Mouse (Mus musculus) testis, postnatal 14 days (tissue): Measurements from ENCODE around the gene Tmprss12.
A peak's percentile ranks its signal among the peaks of the same experiment; 100 is the strongest.
"Not testable (repeated sequence)": the region's sequence is repeated elsewhere in the genome, so short reads cannot be mapped to it uniquely, and the experiment has no call there.

Source experiments
- DNase-seq: peaks from one replicate; pipeline ENCODE4 v3.0.0; 2021; ENCODE audit warnings: low spot score

Gene Tmprss12

GRCm38 (mm10) chr15:100280626-100281025 lies at the start of gene Tmprss12:
Gene Tmprss12 (plus strand): TSS chr15:100280837.
- peak; percentile 84 for DNase-seq

GRCm38 (mm10) chr15:100231616-100232525 lies 48.8 kb upstream of the Tmprss12 start:
- no peak for DNase-seq

DNA sequence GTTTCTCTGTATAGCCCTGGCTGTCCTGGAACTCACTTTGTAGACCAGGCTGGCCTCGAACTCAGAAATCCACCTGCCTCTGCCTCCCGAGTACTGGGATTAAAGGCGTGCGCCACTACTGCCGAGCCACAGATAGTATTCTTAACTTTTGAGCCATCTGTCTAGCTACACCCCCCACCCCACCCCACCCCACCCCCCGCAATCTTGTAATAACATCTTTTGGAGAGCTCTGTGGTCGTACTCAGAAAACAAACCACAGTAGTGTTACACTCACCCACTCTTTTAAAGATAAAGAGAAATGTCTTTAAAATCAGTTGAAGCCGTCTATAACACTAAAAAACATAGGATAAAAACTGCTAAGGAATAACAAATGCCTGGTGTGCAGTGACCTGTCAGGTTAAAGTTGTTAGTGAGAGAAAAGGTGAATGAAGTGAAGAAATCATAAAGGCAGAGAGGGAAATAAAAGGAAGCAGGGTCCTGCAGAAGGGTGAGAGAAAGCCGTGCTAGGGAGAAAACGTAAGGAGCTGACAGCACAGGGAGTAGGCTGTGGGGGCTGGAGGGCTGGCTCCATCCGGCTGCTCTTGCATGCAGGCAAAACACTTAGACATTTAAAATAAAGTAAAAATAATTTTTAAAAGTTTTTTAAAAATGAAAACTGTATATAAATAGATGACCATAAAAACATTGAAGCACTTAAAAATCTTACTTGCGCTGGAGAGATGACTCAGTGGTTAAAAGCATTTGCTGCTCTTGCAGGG lies 45.2 kb upstream of the Tmprss12 start:
- no peak for DNase-seq

- no peak for DNase-seq
Observed at GRCm38 (mm10) chr15:100236952-100237351, 43.7 kb upstream of the Tmprss12 start.

DNA sequence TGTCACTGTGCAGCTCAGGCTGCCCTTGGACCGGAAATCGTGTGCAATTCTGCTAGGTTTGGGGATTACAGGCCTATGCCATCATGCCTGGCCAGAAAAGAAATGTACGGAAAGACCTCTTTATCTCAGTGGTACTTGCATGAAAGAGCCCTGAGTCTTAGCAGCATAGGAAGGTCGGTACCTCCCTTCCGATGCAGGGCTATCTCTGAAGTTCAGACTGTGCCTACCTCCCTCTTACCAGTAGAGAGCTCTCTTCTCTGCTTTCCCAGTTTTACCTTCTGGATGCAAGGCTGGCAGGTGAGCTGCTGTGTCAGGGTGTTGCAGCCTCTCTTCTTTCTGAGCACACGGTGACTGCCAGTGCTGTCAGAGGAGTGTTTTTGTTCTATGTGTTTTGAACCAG lies 38.9 kb upstream of the Tmprss12 start:
- no peak for DNase-seq

- no peak for DNase-seq
Observed at GRCm38 (mm10) chr15:100245951-100246350, 34.7 kb upstream of the Tmprss12 start.

- DNase-seq, result no peak
Observed at GRCm38 (mm10) chr15:100247296-100247695, 33.3 kb upstream of the Tmprss12 start.

DNA sequence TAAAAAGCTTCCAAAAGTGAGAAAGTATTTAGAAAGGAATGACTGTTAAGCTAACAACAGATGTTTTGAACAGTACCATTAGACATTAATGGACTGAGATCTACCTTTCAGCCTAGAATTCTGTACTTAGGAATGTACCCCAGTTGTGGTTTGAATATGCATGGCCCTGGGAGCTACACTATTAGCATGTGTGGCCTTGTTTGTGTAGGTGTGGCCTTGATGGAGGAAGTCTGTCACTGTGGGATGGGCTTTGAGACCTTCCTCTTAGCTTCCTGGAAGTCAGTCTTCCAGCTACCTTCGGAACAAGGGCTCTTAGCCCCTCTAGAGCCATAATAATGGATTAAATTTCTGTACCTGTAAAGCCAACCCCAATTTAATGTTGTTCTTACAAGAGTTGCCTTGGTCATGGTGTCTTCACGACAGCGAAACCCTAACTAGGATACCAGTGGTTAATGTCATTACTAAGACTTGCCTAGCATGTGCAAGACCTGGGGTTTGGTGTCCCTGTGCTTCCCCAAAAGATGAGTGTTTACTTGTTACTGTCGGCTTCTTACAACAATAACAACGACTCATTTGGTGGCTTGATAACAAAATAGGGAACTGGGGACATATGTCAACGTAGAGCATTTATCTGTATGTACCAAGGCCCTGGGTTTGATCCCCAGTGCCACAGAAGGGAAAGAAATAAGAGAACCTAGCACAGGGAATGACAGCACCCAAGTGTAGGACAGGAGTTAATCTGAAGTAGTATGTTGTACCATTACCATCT lies 31.8 kb upstream of the Tmprss12 start:
- DNase-seq, result no peak

DNA sequence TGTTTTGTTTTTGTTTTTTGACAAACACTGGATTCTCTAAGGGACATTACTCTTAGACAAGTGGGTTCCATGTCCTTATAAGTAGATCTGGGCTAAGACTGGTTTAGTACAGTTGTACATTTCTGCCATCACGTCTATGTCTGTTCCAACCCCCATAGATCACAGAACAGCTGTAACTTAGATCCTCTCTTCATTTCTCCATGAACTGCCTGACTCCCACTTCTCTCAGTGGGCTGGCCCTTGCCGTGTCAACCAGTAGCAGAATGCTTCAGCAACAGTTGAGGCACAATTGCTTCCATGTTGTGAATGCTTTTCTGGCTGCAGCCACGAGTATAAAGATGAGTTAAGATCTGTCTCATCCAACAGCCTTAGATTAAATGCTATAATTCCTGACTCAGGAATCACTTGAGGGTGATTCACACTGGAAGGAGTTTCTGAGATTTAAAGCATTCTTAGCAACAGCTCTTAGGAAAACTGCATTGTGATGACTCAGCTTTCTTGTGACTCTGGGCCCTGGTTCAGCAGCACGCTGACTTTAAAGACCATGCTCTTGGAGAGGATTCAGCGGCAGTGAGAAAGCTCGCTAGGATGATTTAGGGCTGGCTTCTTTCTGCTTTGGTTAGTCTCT lies 29.4 kb upstream of the Tmprss12 start:
- DNase-seq, result no peak

DNA sequence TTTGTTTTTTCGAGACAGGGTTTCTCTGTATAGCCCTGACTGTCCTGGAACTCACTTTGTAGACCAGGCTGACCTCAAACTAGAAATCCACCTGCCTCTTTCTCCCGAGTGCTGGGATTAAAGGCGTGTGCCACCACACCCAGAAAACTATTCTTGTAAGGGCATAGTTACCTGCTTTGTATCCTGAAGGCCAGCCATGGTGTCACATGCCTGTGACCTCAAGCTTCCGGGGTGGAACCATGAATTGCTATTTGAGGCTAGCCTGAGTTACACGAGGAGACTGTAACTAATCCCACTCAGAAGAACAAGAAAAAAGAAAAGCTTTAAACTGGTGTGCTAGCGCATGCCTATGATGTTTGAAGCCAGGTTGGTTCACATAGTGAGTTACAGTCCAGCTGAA lies 24.3 kb upstream of the Tmprss12 start:
- DNase-seq, result no peak

DNA sequence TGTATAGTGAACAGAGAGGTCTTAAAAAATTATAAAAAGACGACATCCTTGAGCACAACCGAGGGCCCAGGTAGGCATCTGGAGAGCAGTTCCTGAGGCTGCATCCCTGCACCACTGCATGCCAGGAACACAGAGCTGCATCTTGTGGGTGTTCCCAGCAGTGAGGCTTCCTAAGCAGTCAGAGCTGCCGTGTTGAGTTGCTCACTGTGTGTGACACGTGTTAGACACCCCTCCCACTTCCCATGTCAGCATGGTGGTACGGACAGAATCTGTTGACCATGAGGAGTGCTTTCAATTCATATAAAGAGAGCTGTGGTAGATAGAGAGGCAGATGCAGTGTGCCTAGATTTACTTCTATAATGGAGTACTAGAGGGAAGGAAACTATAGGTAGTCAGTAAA lies 23.3 kb upstream of the Tmprss12 start:
- DNase-seq, result no peak

DNA sequence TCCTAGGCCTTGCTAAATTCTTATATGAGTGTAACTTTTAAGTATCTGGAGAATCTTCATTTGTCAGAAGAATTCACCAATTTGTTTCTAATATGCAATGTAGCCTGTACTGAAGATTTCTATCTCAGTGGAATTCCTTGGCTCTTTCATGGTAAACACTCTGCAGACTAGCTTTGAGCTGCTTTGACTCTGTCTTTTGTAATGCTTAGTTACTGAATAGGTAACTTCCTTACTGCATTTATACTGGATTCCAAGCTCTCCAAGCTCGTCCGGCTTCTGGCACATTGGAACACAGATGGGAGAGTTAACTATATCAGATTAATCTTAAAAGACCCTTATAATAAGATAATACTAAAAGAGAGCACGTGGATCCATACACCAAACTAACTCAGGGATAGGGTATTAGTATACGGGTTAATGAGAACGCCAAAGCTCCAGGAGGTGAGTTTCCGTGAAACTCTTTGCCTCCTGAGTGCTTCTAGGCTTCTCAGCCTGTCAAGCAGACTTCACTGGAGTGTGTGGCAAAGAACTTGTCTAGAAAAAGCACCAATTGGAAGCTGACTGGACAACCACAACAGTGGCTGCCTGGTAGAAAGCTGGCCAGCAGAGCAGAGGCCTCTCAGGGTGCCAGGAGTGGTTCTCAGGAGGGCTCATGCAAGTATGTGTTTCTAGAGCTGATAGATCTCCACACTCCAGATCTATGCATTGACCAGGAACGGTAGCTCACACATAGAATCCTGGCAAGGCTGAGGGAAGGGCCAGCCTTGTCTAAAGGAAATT lies 21.8 kb upstream of the Tmprss12 start:
- DNase-seq, result no peak

GRCm38 (mm10) chr15:100260351-100260750 lies 20.3 kb upstream of the Tmprss12 start:
- DNase-seq, result not testable (repeated sequence)

- no peak for DNase-seq
Observed at GRCm38 (mm10) chr15:100263246-100263905, 17.3 kb upstream of the Tmprss12 start.

- no peak for DNase-seq
Observed at GRCm38 (mm10) chr15:100265586-100266325, 14.9 kb upstream of the Tmprss12 start.

DNA sequence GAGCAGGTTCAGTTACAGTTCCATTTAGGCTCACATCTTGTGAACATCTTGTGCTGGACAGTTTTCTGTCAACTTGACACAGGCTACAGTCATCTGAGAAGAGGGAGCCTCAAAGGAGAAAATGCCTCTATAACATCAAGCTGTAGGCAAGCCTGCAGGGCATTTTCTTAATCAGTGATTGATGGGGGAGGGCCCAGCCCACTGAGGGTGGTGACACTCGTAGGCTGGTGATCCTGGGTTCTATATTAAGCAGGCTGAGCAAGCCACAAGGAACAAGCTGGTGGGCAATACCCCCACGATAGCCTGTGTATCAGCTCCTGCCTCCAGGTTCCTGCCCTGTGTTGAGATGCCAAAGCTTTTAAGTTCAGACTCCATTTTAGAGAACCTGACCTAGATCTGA lies 11.7 kb upstream of the Tmprss12 start:
- no peak for DNase-seq

GRCm38 (mm10) chr15:100269776-100270175 lies 10.9 kb upstream of the Tmprss12 start:
- no peak for DNase-seq

DNA sequence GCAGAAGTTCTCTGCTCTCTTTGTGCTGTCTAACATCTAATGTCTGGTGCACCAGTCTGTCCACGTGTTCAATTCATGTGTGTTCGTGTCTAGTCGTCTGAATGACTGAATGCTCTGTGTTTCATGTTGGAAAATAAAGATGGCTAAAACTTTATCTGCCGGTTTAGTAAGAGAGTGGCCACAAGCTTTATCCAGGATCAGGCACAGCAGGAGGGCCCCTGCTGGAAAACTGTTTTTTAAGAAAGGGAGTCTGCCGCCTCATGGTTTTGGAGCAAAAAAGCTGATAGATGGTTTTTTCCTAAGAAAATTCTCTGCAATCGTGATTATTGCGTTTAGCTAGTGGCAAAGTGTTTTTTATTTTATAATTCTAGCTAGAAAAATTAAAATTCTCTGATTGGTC lies 10.0 kb upstream of the Tmprss12 start:
- not testable (repeated sequence) for DNase-seq

DNA sequence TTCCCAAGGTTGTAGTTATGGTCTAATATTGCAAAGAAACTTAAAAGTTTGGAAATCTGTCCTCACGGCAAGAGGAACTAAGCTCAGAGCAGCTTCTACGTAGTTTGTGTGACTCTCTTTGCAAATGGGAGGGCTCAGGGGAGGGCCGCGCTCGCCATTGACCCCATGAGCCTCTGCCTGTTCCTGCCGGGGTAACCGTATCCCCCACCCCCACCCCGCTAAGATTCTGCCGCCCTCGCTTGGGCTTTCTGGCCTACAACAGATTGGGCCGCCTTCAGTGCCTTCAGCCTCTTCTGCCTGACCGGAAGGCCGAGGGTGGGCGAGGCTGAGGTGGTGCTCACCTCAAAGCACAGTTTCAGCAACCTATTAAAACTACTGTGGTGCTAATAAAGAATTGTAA lies 9.2 kb upstream of the Tmprss12 start:
- no peak for DNase-seq

DNA sequence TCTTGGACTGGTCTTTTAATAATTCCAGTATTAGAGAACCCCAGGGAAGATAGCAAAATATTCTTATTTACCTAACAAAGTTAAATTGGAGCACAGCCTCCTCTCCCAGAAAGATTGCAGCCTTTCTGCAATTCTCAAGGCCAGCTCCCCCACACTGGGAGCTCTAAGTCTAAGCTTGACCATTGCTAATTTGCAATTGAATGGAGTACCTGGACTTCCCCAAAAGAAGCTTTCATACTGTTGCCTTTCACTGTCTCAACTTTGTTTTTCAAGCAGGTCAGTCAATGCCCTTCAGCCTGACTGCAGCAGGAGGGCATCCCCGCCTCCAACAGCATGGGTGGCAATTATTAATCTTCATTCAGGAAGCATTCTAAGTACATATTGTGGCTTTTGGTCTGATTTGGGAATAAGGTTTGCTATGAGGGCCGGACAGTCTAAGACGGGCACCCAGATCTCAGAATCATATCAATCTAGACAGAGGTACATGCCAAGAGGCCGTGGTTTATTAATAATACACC lies 6.8 kb upstream of the Tmprss12 start:
- not testable (repeated sequence) for DNase-seq
